ENCODE assay signal across 27 mouse cellular contexts in genomic region chr5:97078641-97079040, GRCm38 (mm10). TPM values are rescaled to one million over a fixed set of nuclear protein-coding genes. Genes with fewer than 3 reads are reported as not detected.
A peak's percentile ranks its signal among the peaks of the same experiment; 100 is the strongest.
DNase-seq lines count a peak whose midpoint lies in the region; ATAC-seq lines count a peak whose summit lies in the region.
"Had no signal": no experiment of that assay in that cellular context is flagged by ENCODE, and none has a peak within 500 bp of the region (broad histone marks: within the 10 kb centered on the region; RNA-seq: fewer than 3 reads in every experiment).

No protein-coding gene starts in this region.

- H3K9ac ChIP-seq in liver, embryonic 11.5 days (ENCODE audit: low read depth, low read length): no peak overlapping the region
- H3K9ac ChIP-seq: embryonic facial prominence, embryonic 13.5 days; forebrain, embryonic 15.5 days; heart, embryonic 13.5 days; intestine, embryonic 15.5 days; limb, embryonic 13.5 days; liver, embryonic 15.5 days; lung, embryonic 15.5 days; midbrain, embryonic 12.5 days; neural tube, embryonic 15.5 days; stomach, embryonic 15.5 days had no signal

- 80% methylated on average over 5 of the region's 5 CpGs for WGBS in liver, embryonic 11.5 days

- H3K9me3 ChIP-seq in liver, embryonic 11.5 days (ENCODE audit: control insufficient read depth, low read length): no peaks in the 10 kb centered on the region
- H3K9me3 ChIP-seq: embryonic facial prominence, embryonic 13.5 days; forebrain, embryonic 10.5 days; forebrain, embryonic 15.5 days; heart, embryonic 13.5 days; intestine, embryonic 15.5 days; limb, embryonic 13.5 days; liver, embryonic 15.5 days; lung, embryonic 15.5 days; midbrain, embryonic 12.5 days; neural tube, embryonic 15.5 days; stomach, embryonic 15.5 days had no signal

- no peak overlapping the region for H3K27ac ChIP-seq in liver, embryonic 11.5 days (ENCODE audit: low read depth, low read length)
- H3K27ac ChIP-seq: embryonic facial prominence, embryonic 13.5 days; forebrain, embryonic 10.5 days; forebrain, embryonic 15.5 days; gastrocnemius, adult 2 months; heart, adult 2 months; heart, embryonic 13.5 days; hindbrain, postnatal 0 days; intestine, embryonic 15.5 days; limb, embryonic 13.5 days; liver, embryonic 15.5 days; lung, embryonic 15.5 days; midbrain, embryonic 12.5 days; neural tube, embryonic 15.5 days; stomach, embryonic 15.5 days had no signal

- peak; percentile 58 for DNase-seq in kidney, adult 11 months
- DNase-seq in kidney, postnatal 4 days: no peak
- DNase-seq in liver, embryonic 11.5 days (ENCODE audit: low spot score): peak; percentile 20
- DNase-seq in liver: no peak
- peak; percentile 28 to 56 for DNase-seq in kidney, postnatal 25 days
- no peak for DNase-seq in lung, postnatal 10 days
- DNase-seq: adrenal gland, postnatal 25 days; cerebellum, adult 18-20 months; gastrocnemius, adult 2 months; gastrocnemius, postnatal 36 days; heart, adult 2 months; lung, postnatal 36 days; retina, postnatal 1 day; right cerebral cortex, postnatal 25 days had no signal

- H3K4me3 ChIP-seq in liver, embryonic 11.5 days (ENCODE audit: low read depth, low read length): no peak overlapping the region
- H3K4me3 ChIP-seq: embryonic facial prominence, embryonic 13.5 days; forebrain, embryonic 10.5 days; forebrain, embryonic 15.5 days; gastrocnemius, adult 2 months; heart, adult 2 months; heart, embryonic 13.5 days; intestine, embryonic 15.5 days; limb, embryonic 13.5 days; liver, embryonic 15.5 days; lung, embryonic 15.5 days; midbrain, embryonic 12.5 days; neural tube, embryonic 15.5 days; stomach, embryonic 15.5 days had no signal

- no peaks in the 10 kb centered on the region for H3K4me1 ChIP-seq in liver, embryonic 11.5 days (replicated peaks; ENCODE audit: control insufficient read depth, insufficient read depth, low read length)
- H3K4me1 ChIP-seq: embryonic facial prominence, embryonic 13.5 days; intestine, embryonic 15.5 days; limb, embryonic 13.5 days; liver, embryonic 15.5 days; lung, embryonic 15.5 days; neural tube, embryonic 15.5 days; stomach, embryonic 15.5 days had no signal

- no peak for ATAC-seq in liver, embryonic 11.5 days (replicated peaks; ENCODE audit: low FRiP score)
- no peak for ATAC-seq in CD4-positive, CD25-positive, alpha-beta regulatory T cell, adult 4 months
- ATAC-seq: forebrain, embryonic 15.5 days; hindbrain, postnatal 0 days; intestine, embryonic 15.5 days had no signal

- H3K4me2 ChIP-seq in liver, embryonic 11.5 days: no peak overlapping the region
- H3K4me2 ChIP-seq: embryonic facial prominence, embryonic 13.5 days; forebrain, embryonic 15.5 days; heart, embryonic 13.5 days; intestine, embryonic 15.5 days; limb, embryonic 13.5 days; liver, embryonic 15.5 days; lung, embryonic 15.5 days; midbrain, embryonic 12.5 days; neural tube, embryonic 15.5 days; stomach, embryonic 15.5 days had no signal

- peaks cover 4% of the 10 kb centered on the region; the same call in 1 of the 2 replicates for H3K36me3 ChIP-seq in liver, embryonic 11.5 days (ENCODE audit: control insufficient read depth, insufficient read depth, low read length)
- H3K36me3 ChIP-seq: embryonic facial prominence, embryonic 13.5 days; intestine, embryonic 15.5 days; lung, embryonic 15.5 days; stomach, embryonic 15.5 days had no signal

- no peaks in the 10 kb centered on the region for H3K27me3 ChIP-seq in liver, embryonic 11.5 days (replicated peaks; ENCODE audit: control insufficient read depth, insufficient read depth, low read length)
- H3K27me3 ChIP-seq: embryonic facial prominence, embryonic 13.5 days; forebrain, embryonic 15.5 days; heart, embryonic 13.5 days; intestine, embryonic 15.5 days; limb, embryonic 13.5 days; liver, embryonic 15.5 days; lung, embryonic 15.5 days; midbrain, embryonic 12.5 days; neural tube, embryonic 15.5 days; stomach, embryonic 15.5 days had no signal

RNA-seq across cellular contexts. Expression of gene Paqr3, which starts 32.8 kb away (rescaled TPM):
- 1.9 and 2.3 TPM in 2 replicates for polyA plus RNA-seq in liver, embryonic 11.5 days (2014; fragmentation: Nextera tagmentation; extraction: Ambion mirVana)
- polyA plus RNA-seq in CD4-positive, CD25-positive, alpha-beta regulatory T cell, adult 4 months (2017; shearing (Covaris generic)): 1 to 10 TPM; 1.5 to 1.7 TPM

Comparison
In these comparisons a context has a peak if more than half of its experiments do, and no peak if none do; other contexts are left out.
1. DNase-seq: peak in kidney, adult 11 months (single experiment), liver, embryonic 11.5 days (single experiment) and kidney, postnatal 25 days (2 of 2); none in kidney, postnatal 4 days (0 of 2), liver (single experiment) and lung, postnatal 10 days (single experiment).